Mouse (Mus musculus) c-Kit-positive CD71-positive TER-119-positive erythroid progenitor cells, embryonic 14.5 days (primary cell): ENCODE results near the gene Fndc3b.
"Not testable (repeated sequence)": the region's sequence is repeated elsewhere in the genome, so short reads cannot be mapped to it uniquely, and the experiment has no call there.

Source experiments
- DNase-seq: peaks from one replicate; pipeline ENCODE4 v3.0.0-alpha.2; 2013; ENCODE audit warnings: low spot score

The Fndc3b gene

GRCm38 (mm10) chr3:27413566-27413965, 297.5 kb downstream of the Fndc3b start:
- no peak for DNase-seq

GRCm38 (mm10) chr3:27411286-27411685, 299.8 kb downstream of the Fndc3b start:
- DNase-seq: no peak

GRCm38 (mm10) chr3:27408564-27408963, 302.5 kb downstream of the Fndc3b start:
- DNase-seq: no peak

- DNase-seq: no peak
Measured at GRCm38 (mm10) chr3:27406440-27406839, 304.7 kb downstream of the Fndc3b start.

- not testable (repeated sequence) for DNase-seq
Measured at GRCm38 (mm10) chr3:27400996-27401395, 310.1 kb downstream of the Fndc3b start.

- DNase-seq: no peak
Measured at GRCm38 (mm10) chr3:27389923-27390322, 321.2 kb downstream of the Fndc3b start.

- no peak for DNase-seq
Measured at GRCm38 (mm10) chr3:27384836-27385235, 326.3 kb downstream of the Fndc3b start.

- DNase-seq: no peak
Measured at GRCm38 (mm10) chr3:27377935-27378334, 333.2 kb downstream of the Fndc3b start.

- no peak for DNase-seq
Measured at GRCm38 (mm10) chr3:27374396-27374795, 336.7 kb downstream of the Fndc3b start.

- DNase-seq: no peak
Measured at GRCm38 (mm10) chr3:27371725-27372650, 339.1 kb downstream of the Fndc3b start.

- DNase-seq: no peak
Measured at GRCm38 (mm10) chr3:27371276-27371621, 339.9 kb downstream of the Fndc3b start, which contains the start of gene Ghsr. Gene Ghsr, plus strand, starts transcription at chr3:27371351.

GRCm38 (mm10) chr3:27370582-27371275, 340.4 kb downstream of the Fndc3b start:
- DNase-seq: no peak

- DNase-seq: no peak
Measured at GRCm38 (mm10) chr3:27370125-27370524, 341.0 kb downstream of the Fndc3b start.
